Mouse (Mus musculus) MEL (cell line): Measurements from ENCODE around the gene Cend1. TPM values are rescaled to one million over a fixed set of nuclear protein-coding genes. Genes with fewer than 3 reads are reported as not detected.

ENCODE experiments used
- DNase-seq: peaks from one replicate; pipeline ENCODE4 v3.0.0; 2011; ENCODE audit warnings: low read depth, low spot score
- H3K27ac ChIP-seq: 2 replicates; pipeline ENCODE4 v1.5.1; 2012; ENCODE audit warnings: low read depth, mild to moderate bottlenecking, control low read depth, low read length, moderate library complexity; ENCODE audit not compliant: control insufficient read depth
- H3K27me3 ChIP-seq, 2 experiments: fragments of 150-350 bp in 1 of 2; sonication (generic) in 1 of 2; 2 replicates each; pipeline ENCODE4 v1.6.1; 2012; ENCODE audit warnings: low read length in 2 of 2, mild to moderate bottlenecking in 2 of 2, improper control_type of control experiment in 1 of 2, moderate library complexity in 1 of 2; ENCODE audit not compliant: insufficient read depth in 2 of 2, control insufficient read depth in 1 of 2
- H3K36me3 ChIP-seq, 2 experiments: 2 replicates each; pipeline ENCODE4 v1.6.1; 2012 to 2014; ENCODE audit warnings: low read length in 2 of 2, improper control_type of control experiment in 1 of 2, inconsistent platforms in 1 of 2, mild to moderate bottlenecking in 1 of 2; ENCODE audit not compliant: insufficient read depth in 2 of 2, control insufficient read depth in 1 of 2
- H3K4me1 ChIP-seq, 2 experiments: fragments of 150-350 bp in 1 of 2; sonication (generic) in 1 of 2; 2 replicates each; pipeline ENCODE4 v1.6.1; 2012; ENCODE audit warnings: low read length in 2 of 2, improper control_type of control experiment in 1 of 2, mild to moderate bottlenecking in 1 of 2; ENCODE audit not compliant: insufficient read depth in 2 of 2, control insufficient read depth in 1 of 2
- H3K4me3 ChIP-seq, 2 experiments: fragments of 150-350 bp in 1 of 2; sonication (generic) in 1 of 2; 2 replicates each; pipeline ENCODE4 v1.5.1; 2012; ENCODE audit warnings: low read depth in 2 of 2, low read length in 2 of 2, mild to moderate bottlenecking in 2 of 2, moderate library complexity in 2 of 2, control low read depth in 1 of 2, improper control_type of control experiment in 1 of 2; ENCODE audit not compliant: control insufficient read depth in 1 of 2, insufficient read depth in 1 of 2
- H3K79me2 ChIP-seq: 2 replicates; pipeline ENCODE4 v1.6.1; 2012; ENCODE audit warnings: mild to moderate bottlenecking, low read length, moderate library complexity; ENCODE audit not compliant: control insufficient read depth, poor library complexity, insufficient read depth
- H3K9ac ChIP-seq: 2 replicates; pipeline ENCODE4 v1.6.1; 2012; ENCODE audit warnings: low read depth, mild to moderate bottlenecking, control low read depth, low read length, moderate library complexity; ENCODE audit not compliant: control insufficient read depth, poor library complexity, severe bottlenecking
- H3K9me3 ChIP-seq: fragments of 150-350 bp; sonication (generic); replicated peaks from 2 replicates; pipeline ENCODE4 v1.6.1; 2012; ENCODE audit warnings: mild to moderate bottlenecking, low read length, improper control_type of control experiment, moderate library complexity; ENCODE audit not compliant: insufficient read depth
- BHLHE40 ChIP-seq: IDR thresholded peaks from 2 replicates; pipeline ENCODE4 v1.6.1; 2012; ENCODE audit warnings: low read depth, mild to moderate bottlenecking, inconsistent platforms, low read length, improper control_type of control experiment, borderline replicate concordance
- CHD2 ChIP-seq: IDR thresholded peaks from 2 replicates; pipeline ENCODE4 v1.6.1; 2011; ENCODE audit warnings: low read length, improper control_type of control experiment
- ELF1 ChIP-seq: IDR thresholded peaks from 2 replicates; pipeline ENCODE4 v1.6.1; 2014; ENCODE audit warnings: low read depth, mild to moderate bottlenecking, inconsistent platforms, low read length, improper control_type of control experiment, moderate library complexity
- EP300 ChIP-seq, 2 experiments: IDR thresholded peaks; 2 replicates each; pipeline ENCODE4 v1.6.1; 2011; ENCODE audit warnings: improper control_type of control experiment in 2 of 2, low read length in 2 of 2, low read depth in 1 of 2, mild to moderate bottlenecking in 1 of 2
- ETS1 ChIP-seq: IDR thresholded peaks from 2 replicates; pipeline ENCODE4 v1.6.1; 2012; ENCODE audit warnings: low read depth, mild to moderate bottlenecking, inconsistent platforms, low read length, improper control_type of control experiment, moderate library complexity
- GABPA ChIP-seq: IDR thresholded peaks from 2 replicates; pipeline ENCODE4 v1.6.1; 2012; ENCODE audit warnings: low read depth, mild to moderate bottlenecking, inconsistent platforms, low read length, improper control_type of control experiment, moderate library complexity
- GATA1 ChIP-seq: IDR thresholded peaks from 2 replicates; pipeline ENCODE4 v1.6.1; 2011; ENCODE audit warnings: low read depth, low read length, improper control_type of control experiment
- HCFC1 ChIP-seq: IDR thresholded peaks from 2 replicates; pipeline ENCODE4 v1.6.1; 2012; ENCODE audit warnings: low read depth, mild to moderate bottlenecking, inconsistent platforms, low read length, improper control_type of control experiment, moderate library complexity
- JUND ChIP-seq: IDR thresholded peaks from 2 replicates; pipeline ENCODE4 v1.6.1; 2011; ENCODE audit warnings: low read depth, mild to moderate bottlenecking, improper control_type of control experiment, low read length
- KAT2A ChIP-seq: conservative IDR thresholded peaks from 2 replicates; pipeline ENCODE4 v1.6.1; 2012; ENCODE audit warnings: low read depth, low read length, improper control_type of control experiment, inconsistent platforms
- MAX ChIP-seq: IDR thresholded peaks from 2 replicates; pipeline ENCODE4 v1.6.1; 2011; ENCODE audit warnings: low read length, improper control_type of control experiment
- MAZ ChIP-seq: IDR thresholded peaks from 2 replicates; pipeline ENCODE4 v1.6.1; 2012; ENCODE audit warnings: low read depth, mild to moderate bottlenecking, inconsistent platforms, low read length, improper control_type of control experiment
- MEF2A ChIP-seq: IDR thresholded peaks from 2 replicates; pipeline ENCODE4 v1.6.1; 2014; ENCODE audit warnings: low read depth, mild to moderate bottlenecking, inconsistent platforms, low read length, improper control_type of control experiment; ENCODE audit not compliant: poor library complexity, insufficient replicate concordance, severe bottlenecking; ENCODE audit errors: extremely low read depth
- MXI1 ChIP-seq: IDR thresholded peaks from 2 replicates; pipeline ENCODE4 v1.6.1; 2011; ENCODE audit warnings: mild to moderate bottlenecking, low read depth, low read length, improper control_type of control experiment
- MYB ChIP-seq: IDR thresholded peaks from 2 replicates; pipeline ENCODE4 v1.6.1; 2011; ENCODE audit warnings: mild to moderate bottlenecking, low read depth, low read length, improper control_type of control experiment
- MYC ChIP-seq: IDR thresholded peaks from 2 replicates; pipeline ENCODE4 v1.6.1; 2011; ENCODE audit warnings: low read depth, mild to moderate bottlenecking, low read length, improper control_type of control experiment, moderate library complexity
- NELFE ChIP-seq: IDR thresholded peaks from 2 replicates; pipeline ENCODE4 v1.6.1; 2011; ENCODE audit warnings: low read depth, low read length, improper control_type of control experiment
- NRF1 ChIP-seq: IDR thresholded peaks from 2 replicates; pipeline ENCODE4 v1.6.1; 2014; ENCODE audit warnings: low read depth, mild to moderate bottlenecking, inconsistent platforms, low read length, improper control_type of control experiment, moderate library complexity; ENCODE audit not compliant: poor library complexity, insufficient read depth, severe bottlenecking
- POLR2A ChIP-seq, 2 experiments: IDR thresholded peaks; 2 replicates each; pipeline ENCODE4 v1.6.1; 2011 to 2012; ENCODE audit warnings: low read length in 2 of 2, mild to moderate bottlenecking in 2 of 2, control low read depth in 1 of 2, improper control_type of control experiment in 1 of 2, low read depth in 1 of 2, moderate library complexity in 1 of 2; ENCODE audit not compliant: control insufficient read depth in 1 of 2, insufficient read depth in 1 of 2, poor library complexity in 1 of 2
- POLR2AphosphoS5 ChIP-seq: IDR thresholded peaks from 2 replicates; pipeline ENCODE4 v1.6.1; 2012; ENCODE audit warnings: low read depth, borderline replicate concordance, mild to moderate bottlenecking, inconsistent platforms, low read length, moderate library complexity, mixed read lengths
- RAD21 ChIP-seq: IDR thresholded peaks from 2 replicates; pipeline ENCODE4 v1.6.1; 2011; ENCODE audit warnings: mild to moderate bottlenecking, low read depth, low read length, improper control_type of control experiment
- RCOR1 ChIP-seq: IDR thresholded peaks from 2 replicates; pipeline ENCODE4 v1.6.1; 2012; ENCODE audit warnings: low read depth, mild to moderate bottlenecking, inconsistent platforms, low read length, improper control_type of control experiment
- SIN3A ChIP-seq: IDR thresholded peaks from 2 replicates; pipeline ENCODE4 v1.6.1; 2012; ENCODE audit warnings: low read length, improper control_type of control experiment, inconsistent platforms
- SMC3 ChIP-seq: IDR thresholded peaks from 2 replicates; pipeline ENCODE4 v1.6.1; 2011; ENCODE audit warnings: low read depth, low read length, improper control_type of control experiment
- TAL1 ChIP-seq: IDR thresholded peaks from 2 replicates; pipeline ENCODE4 v1.6.1; 2012; ENCODE audit warnings: mild to moderate bottlenecking, inconsistent platforms, low read length, moderate library complexity, mixed read lengths
- TCF12 ChIP-seq: IDR thresholded peaks from 2 replicates; pipeline ENCODE4 v1.6.1; 2014; ENCODE audit warnings: low read depth, mild to moderate bottlenecking, inconsistent platforms, low read length, improper control_type of control experiment, moderate library complexity
- UBTF ChIP-seq: IDR thresholded peaks from 2 replicates; pipeline ENCODE4 v1.6.1; 2012; ENCODE audit warnings: low read depth, mild to moderate bottlenecking, inconsistent platforms, low read length, improper control_type of control experiment, moderate library complexity, borderline replicate concordance; ENCODE audit not compliant: insufficient read depth
- USF2 ChIP-seq, 2 experiments: IDR thresholded peaks; 2 replicates each; pipeline ENCODE4 v1.6.1; 2011 to 2012; ENCODE audit warnings: improper control_type of control experiment in 2 of 2, low read length in 2 of 2, borderline replicate concordance in 1 of 2, inconsistent platforms in 1 of 2, low read depth in 1 of 2, mild to moderate bottlenecking in 1 of 2; ENCODE audit not compliant: insufficient read depth in 1 of 2
- ZKSCAN1 ChIP-seq: IDR thresholded peaks from 2 replicates; pipeline ENCODE4 v1.6.1; 2012; ENCODE audit warnings: low read depth, mild to moderate bottlenecking, inconsistent platforms, low read length, improper control_type of control experiment, moderate library complexity
- ZMIZ1 ChIP-seq: IDR thresholded peaks from 2 replicates; pipeline ENCODE4 v1.6.1; 2012; ENCODE audit warnings: low read depth, mild to moderate bottlenecking, inconsistent platforms, low read length, improper control_type of control experiment, moderate library complexity
- ZNF384 ChIP-seq: IDR thresholded peaks from 2 replicates; pipeline ENCODE4 v1.6.1; 2012; ENCODE audit warnings: low read depth, mild to moderate bottlenecking, inconsistent platforms, low read length, improper control_type of control experiment
- polyA plus RNA-seq, 2 experiments: library from polyadenylated mRNA; stranded (reverse) in 1 of 2; unstranded in 1 of 2; fragments of >175 nt in 1 of 2; fragments of >200 nt in 1 of 2; gene quantifications; 2 replicates each; pipeline versions ENCODE4 v1.2.1 to v1.2.4; 2012; ENCODE audit warnings: low replicate concordance in 2 of 2, low read depth in 1 of 2; ENCODE audit not compliant: insufficient read length in 2 of 2, insufficient read depth in 1 of 2, missing spikeins in 1 of 2
- total RNA-seq: library from RNA; depleted of rRNA; stranded (reverse); fragments of 300-350 nt; gene quantifications from 2 replicates; pipeline ENCODE4 v1.2.3, GENCODE M21; 2012

Gene Cend1
- total and polyA plus RNA-seq, 3 experiments, result not detected

DNA sequence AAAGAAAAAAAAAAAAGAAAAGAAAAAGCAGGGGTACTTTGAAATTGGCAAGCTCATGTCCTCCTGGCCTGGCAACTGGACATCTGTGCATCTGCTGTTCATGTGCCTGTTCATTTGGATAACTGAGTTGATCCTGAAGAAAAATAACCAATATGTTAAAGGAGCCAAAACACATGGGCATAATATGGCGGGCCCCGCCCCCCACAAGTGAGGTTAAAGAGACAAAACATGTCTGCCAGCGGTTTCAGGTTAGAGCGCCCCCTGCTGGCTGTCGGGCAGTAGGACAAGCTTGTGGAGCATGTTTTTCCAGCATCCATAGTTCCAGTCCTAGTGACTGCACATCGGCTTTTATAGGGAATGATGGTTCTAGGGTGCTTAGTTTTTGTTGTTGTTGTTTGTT lies 34.5 kb downstream of the Cend1 start (continued):
- no peak for TF ChIP-seq EP300 (IDR thresholded peaks at IDR 0.05; ENCODE audit: low read depth in 1 of 2, low read length in 2 of 2)
- TF ChIP-seq ZKSCAN1, result no peak
- TF ChIP-seq RAD21, result peak; percentile 46
- peak; percentile 78; the same call in 1 of the 2 replicates for TF ChIP-seq MYC
- no peak; the same call in 1 of the 2 replicates for TF ChIP-seq ETS1
- TF ChIP-seq TAL1, result no peak
- TF ChIP-seq MXI1, result peak; percentile 97
- no peak for TF ChIP-seq JUND
- no peak for TF ChIP-seq TCF12
- TF ChIP-seq NELFE, result no peak
- no peak for TF ChIP-seq UBTF
- no peak for TF ChIP-seq MYB
- no peak for TF ChIP-seq ZMIZ1
- TF ChIP-seq GABPA, result no peak
- TF ChIP-seq RCOR1, result peak; percentile 25; the same call in 1 of the 2 replicates
- no peak for TF ChIP-seq ELF1
- peak; percentile 72 for TF ChIP-seq SMC3
- TF ChIP-seq MEF2A, result no peak

DNA sequence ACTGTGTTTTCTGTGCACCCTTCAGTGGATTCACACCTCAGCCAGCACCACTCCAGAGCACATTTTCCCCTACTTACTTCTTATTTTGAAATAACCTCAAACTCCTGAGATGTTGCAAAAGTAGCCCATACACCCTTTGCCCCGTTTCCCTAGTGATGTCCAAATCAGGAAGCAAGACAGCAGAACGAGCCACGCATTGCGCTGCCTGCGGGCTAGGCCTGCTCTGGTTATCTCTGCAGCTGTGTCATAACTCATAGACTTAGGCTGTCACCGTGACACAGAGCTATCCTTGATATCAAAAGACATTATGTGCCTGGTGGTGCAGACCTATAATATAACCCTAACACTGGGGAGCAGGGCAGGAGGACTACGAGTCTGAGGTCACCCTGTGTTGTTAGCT lies 35.1 kb downstream of the Cend1 start:
- H3K27me3 ChIP-seq, result no peaks in the 10 kb centered on the region
- peak; percentile 90 for DNase-seq
- H3K36me3 ChIP-seq, result peaks cover 21 to 33% of the 10 kb centered on the region in 2 experiments
- H3K4me1 ChIP-seq, result peaks cover 5 to 21% of the 10 kb centered on the region in 2 experiments
- peaks cover 25% of the 10 kb centered on the region for H3K79me2 ChIP-seq
- H3K27ac ChIP-seq, result peak overlapping the region; percentile 97
- H3K9ac ChIP-seq, result peak overlapping the region; percentile 4; the same call in 1 of the 2 replicates
- H3K4me3 ChIP-seq, result peak overlapping the region in 1 of 2 experiments; percentile 12; a peak in 1 of 4 replicates
- TF ChIP-seq TCF12, result peak; percentile 42; the same call in 1 of the 2 replicates
- TF ChIP-seq ZNF384, result no peak
- no peak for TF ChIP-seq UBTF
- no peak for TF ChIP-seq NRF1
- TF ChIP-seq EP300 (IDR thresholded peaks at IDR 0.05; ENCODE audit: low read depth in 1 of 2, low read length in 2 of 2), result peak; percentile 56 to 63; a peak in 3 of 4 replicates
- TF ChIP-seq BHLHE40, result 0 out of 2 replicates have a peak, but pooled peaks have one; percentile 28
- TF ChIP-seq ZMIZ1, result no peak
- no peak for TF ChIP-seq MAZ
- no peak for TF ChIP-seq KAT2A
- peak; percentile 74 for TF ChIP-seq SIN3A
- TF ChIP-seq HCFC1, result 0 out of 2 replicates have a peak, but pooled peaks have one; percentile 26
- peak; percentile 62; the same call in 1 of the 2 replicates for TF ChIP-seq ELF1
- TF ChIP-seq USF2 (IDR thresholded peaks at IDR 0.05; ENCODE audit: borderline replicate concordance in 1 of 2, insufficient read depth in 1 of 2, low read depth in 1 of 2, low read length in 2 of 2), result no peak
- TF ChIP-seq CHD2, result no peak
- TF ChIP-seq POLR2AphosphoS5, result no peak
- TF ChIP-seq GABPA, result no peak
- peak; percentile 60 for TF ChIP-seq TAL1
- peak in 1 of 2 experiments; percentile 31; a peak in 1 of 4 replicates for TF ChIP-seq POLR2A (IDR thresholded peaks at IDR 0.05; ENCODE audit: control insufficient read depth in 1 of 2, insufficient read depth in 1 of 2, low read depth in 1 of 2, low read length in 2 of 2, poor library complexity in 1 of 2)
- TF ChIP-seq GATA1, result peak; percentile 85
- TF ChIP-seq JUND, result 0 out of 2 replicates have a peak, but pooled peaks have one; percentile 12
- TF ChIP-seq RCOR1, result peak; percentile 44; the same call in 1 of the 2 replicates
- peak; percentile 85; the same call in 1 of the 2 replicates for TF ChIP-seq MXI1
- TF ChIP-seq ETS1, result peak; percentile 94
- peak; percentile 69 for TF ChIP-seq MAX
- TF ChIP-seq SMC3, result no peak
- TF ChIP-seq, all 39 proteins: peak for 14
- no peaks in the 10 kb centered on the region for H3K9me3 ChIP-seq
